Mouse (Mus musculus): ENCODE results near the gene Map4k4.
A peak's percentile ranks its signal among the peaks of the same experiment; 100 is the strongest.

GRCm38 (mm10) chr1:39949790-39950462 is 49.2 kb downstream of the Map4k4 start:
- TF ChIP-seq CTCF (IDR thresholded peaks at IDR 0.05; ENCODE audit: low read depth, low read length), result 0 out of 2 replicates have a peak, but pooled peaks have one; percentile 5
- TF ChIP-seq POLR2A (IDR thresholded peaks at IDR 0.05; ENCODE audit: extremely low read depth, insufficient read depth, low read length), result no peak
